Mouse (Mus musculus) large intestine, adult 2 months (tissue): ENCODE results near the gene 9330182O14Rik. TPM values are rescaled to one million over a fixed set of nuclear protein-coding genes. Genes with fewer than 3 reads are reported as not detected.

ENCODE experiments used
- DNase-seq: peaks from one replicate; pipeline ENCODE4 v3.0.0-alpha.2; 2012; ENCODE audit warnings: low read depth, low spot score
- WGBS: fragments of 180-500 bp; shearing (Covaris S2); methylation state at CpG from one replicate; pipeline ENCODE4 v1.1.7; 2018; 5-methylcytosine and 5-hydroxymethylcytosine counted together
- polyA plus RNA-seq: library from polyadenylated mRNA; depleted of rRNA; stranded (reverse); fragments of >200 nt; gene quantifications from 2 replicates; pipeline ENCODE4 v1.2.3, GENCODE M21; 2012; rRNA removed

The 9330182O14Rik gene
- polyA plus RNA-seq = not detected in 2 replicates

DNA sequence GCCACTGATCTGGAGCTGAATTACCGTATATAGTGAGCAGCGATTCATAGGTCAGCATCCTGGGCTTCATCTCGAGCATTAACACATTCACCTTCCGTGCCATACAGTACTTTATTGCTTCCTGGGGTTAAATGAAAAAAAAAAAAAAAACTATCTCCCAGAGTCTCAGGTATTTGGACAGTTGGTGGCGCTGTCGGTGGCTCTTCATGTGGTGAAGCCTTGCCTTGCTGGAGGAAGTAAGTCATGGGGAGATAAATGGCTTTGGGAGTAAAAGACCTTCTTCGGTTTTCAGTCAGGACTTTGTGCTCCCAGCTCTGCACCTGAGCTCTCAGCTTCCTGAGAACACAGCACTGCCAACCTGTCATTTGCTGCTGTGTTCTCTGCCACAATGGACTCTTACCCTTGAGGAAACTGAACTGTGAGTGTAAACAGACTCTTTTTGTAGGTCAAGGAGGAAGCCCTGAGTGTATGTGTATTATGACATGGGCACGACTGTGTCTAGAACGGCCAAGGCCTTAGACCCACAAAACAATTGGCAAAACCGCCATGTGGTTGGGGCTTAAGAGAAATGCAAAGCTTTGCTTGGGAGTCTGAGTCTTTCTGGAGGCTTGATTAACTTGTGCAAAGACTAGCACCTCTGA lies at the start of gene 9330182O14Rik:
Gene 9330182O14Rik, plus strand, starts transcription at position 214 of the 641 bp plus-strand sequence.
- DNase-seq = peak; percentile 32
- WGBS = 20% methylated on average over 10 of the region's 10 CpGs

DNA sequence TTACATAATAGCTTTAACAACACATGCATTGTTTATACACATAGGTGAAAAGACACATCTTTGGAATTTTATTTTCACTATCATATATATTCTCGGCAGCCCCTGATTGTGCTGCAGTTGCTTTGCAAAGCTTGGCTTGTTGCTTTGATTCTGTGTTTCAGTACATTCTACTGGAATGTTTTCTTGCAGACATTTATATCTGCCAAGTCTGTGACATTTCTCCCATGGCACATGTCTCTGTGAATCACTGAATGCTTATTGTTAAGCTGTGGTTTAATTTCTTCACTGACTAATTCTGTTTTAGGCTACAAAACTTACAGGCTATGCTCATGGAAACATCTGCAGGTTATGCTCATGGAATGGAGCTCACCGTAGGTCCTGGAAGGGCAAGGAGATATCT lies 30.9 kb upstream of the 9330182O14Rik start:
- 91% methylated on average over 2 of the region's 2 CpGs for WGBS
- no peak for DNase-seq

DNA sequence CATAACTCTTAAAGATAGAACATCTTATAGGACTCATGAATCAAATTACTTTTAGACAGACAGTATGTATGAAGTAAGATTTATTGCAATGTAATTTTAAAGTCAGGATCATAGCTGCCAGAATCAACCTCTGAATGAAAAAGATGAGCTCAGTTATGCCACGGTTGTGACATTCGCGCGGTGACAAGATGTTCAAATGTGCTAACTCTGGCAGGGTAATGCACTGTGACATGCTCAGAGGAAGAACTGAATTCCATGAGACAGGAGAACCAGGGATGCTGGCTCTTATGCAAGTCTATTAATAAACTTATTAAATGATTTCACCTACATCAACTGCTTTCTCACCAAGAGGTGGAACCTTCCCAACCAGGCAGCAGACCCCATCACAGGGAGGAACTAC lies 28.5 kb upstream of the 9330182O14Rik start:
- DNase-seq = no peak
- 90% methylated on average over 4 of the region's 4 CpGs for WGBS

DNA sequence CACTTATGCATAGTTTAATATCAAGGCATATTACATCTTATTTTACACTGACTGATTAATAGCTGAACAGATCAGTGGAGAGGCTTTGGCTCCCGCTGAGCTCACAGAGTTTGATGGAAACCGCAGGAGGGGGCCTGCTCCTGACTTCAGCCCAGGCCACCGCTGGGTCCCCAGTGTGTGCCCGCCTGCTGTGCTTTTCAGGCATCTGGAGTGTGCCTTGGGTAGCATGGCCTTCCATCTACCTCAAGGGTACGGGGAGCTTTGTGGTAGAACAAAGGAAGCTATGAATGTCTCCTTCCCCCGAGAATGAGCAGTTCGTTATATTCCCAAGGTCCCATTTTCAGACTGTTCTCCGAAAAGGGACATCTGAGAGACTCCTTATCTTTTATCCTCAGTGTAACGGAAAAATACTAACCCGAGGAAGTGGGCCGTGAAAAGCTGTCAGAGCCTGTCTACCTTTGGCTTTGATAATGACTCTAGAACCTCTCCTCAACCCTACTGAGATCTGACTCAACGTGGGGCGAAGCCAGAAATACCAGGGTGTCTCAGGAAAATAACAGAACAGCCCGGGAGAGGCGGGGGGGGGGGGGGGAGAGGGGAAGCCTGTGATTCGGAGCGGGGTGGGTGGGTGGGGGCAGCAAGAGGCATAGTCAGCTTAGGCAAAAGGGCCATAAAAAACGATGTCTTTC lies 20.1 kb upstream of the 9330182O14Rik start:
- 63% methylated on average over 17 of the region's 18 CpGs for WGBS
- no peak for DNase-seq

DNA sequence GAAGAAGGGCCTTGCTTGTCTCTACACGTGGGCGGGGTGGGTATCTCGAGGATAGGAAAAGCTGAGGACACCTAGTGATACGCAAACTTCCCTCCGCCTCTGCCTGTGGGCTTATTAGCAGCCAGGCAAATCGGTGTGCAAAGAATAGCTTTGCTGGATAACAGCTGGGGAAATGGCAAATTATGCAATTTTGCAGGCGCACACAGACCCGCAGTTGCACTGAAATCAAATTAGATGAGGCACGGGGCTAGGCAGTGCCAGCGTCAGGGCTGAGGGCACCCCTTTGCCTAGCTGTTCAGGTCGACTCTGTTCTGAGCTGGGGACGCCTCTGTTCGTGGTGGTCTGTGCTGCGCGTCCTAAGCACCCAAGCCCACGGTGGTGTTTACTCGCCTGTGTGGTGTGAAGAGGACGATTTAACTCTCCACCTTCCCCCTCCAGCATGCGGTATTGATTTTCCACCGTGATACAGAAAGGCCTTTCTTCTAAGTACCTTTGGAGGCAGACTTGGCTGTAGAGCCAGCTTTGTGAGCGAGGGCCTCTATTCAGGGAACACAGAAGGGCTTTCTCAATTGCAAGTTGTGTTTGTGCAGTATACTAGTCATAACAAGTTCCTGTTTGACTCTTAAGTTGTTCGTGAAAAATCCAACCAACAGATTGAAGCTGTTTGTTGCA lies 19.4 kb upstream of the 9330182O14Rik start:
- 48% methylated on average over 22 of the region's 22 CpGs for WGBS
- no peak for DNase-seq

DNA sequence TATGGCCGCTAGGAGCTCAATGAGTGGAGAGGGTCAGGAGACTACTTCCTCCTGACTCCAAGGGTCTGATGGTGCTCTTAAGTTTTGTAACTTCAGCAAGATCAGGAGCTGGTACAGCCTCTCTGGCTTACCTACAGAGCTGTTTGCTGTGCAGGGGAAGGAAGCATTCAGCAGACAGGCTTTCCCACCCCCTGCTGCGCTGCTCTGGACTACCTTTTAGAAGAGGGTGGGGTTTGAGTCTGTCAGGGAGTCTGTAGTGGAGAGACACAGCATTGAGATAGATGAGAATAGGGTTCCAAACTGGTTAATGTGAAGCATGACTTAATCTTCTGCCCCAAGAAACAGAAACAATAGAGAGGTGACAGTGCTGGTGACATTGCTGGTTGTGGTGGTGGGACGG lies 17.8 kb upstream of the 9330182O14Rik start:
- 82% methylated on average over 3 of the region's 3 CpGs for WGBS
- no peak for DNase-seq

DNA sequence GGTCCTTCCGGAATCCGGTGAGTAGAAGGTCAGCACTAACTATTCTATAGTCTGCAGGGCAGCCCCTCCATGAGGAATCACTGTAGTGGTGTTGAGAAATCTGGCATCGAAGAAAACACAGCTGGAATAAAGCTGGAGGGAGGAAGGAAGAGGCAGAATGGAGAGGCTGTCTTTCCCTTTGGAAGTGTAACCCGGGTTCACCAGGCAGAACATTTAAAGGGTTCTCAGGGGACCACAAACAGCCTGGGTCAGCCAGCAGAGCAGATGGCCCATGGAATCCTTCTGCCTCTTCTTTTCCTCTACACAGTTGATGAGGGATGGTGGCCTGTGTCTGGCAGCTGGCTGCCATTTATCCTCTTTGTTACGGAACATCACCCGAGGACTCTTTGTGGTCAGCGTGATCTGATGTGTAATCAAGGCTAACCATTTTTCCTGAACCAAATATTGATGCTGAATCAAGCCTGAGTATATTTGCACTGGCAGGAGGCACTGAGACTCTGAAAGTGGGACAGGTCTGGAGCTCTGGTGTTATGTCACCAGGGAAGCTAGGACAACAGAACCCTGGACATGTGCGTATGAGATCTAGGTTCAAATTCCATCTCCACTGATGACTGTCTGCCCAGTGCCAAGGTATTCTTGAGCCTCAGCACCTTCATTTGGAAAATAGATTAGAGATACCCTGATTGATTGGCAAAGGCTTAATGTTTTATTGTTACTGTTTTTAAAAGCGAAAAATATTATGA lies 9.8 kb upstream of the 9330182O14Rik start:
- WGBS = 77% methylated on average over 9 of the region's 9 CpGs

DNA sequence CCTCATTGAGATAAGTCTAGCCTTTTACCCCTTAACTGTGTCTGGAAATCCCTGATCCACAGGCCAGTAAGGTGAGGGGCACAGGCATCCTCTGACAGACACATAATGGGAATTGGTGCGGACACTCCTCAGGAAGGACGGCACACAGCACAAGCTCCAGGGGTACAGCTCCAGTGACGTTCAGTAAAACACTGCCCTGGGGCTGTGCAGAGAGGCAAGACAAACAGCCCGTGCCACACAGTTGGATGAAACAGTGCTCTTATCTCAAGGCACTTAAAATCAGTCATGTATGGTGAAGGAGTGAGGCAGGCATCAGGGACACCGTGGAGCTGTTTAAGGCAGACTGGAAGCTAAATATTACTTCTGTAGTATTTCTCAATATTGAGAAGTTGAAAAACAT lies 4.7 kb upstream of the 9330182O14Rik start:
- 62% methylated on average over 5 of the region's 5 CpGs for WGBS

More for the DNA sequence above, 9.8 kb upstream of the 9330182O14Rik start:
- no peak for DNase-seq

DNA sequence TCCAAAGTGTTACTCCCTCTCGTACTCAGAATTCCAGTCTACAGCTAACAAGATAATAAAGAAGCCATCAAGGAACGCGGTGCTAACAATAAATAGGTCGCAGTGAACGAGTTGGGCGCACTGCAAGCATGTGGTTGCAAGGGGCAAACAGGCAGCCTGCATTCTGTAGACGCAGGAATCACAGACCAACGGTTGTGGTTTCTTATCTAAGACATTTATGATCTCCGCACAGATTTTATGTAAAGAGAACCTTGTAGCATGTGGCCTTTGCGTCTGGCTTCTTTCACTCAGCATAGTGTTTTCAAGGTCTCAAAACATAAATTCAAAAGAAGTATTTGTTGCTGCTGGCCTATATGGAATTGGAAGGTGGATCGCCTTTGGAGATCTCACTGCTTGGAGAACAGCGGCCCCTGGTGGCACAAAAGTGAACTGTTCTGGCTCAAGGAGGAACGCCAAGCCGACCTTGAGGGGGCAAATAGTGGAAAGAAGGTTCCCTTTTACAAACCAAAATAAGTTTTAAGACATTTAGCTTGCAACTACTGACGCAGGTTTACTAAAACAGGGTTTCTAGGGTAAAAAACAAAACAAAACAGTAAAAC lies 3.2 kb upstream of the 9330182O14Rik start:
- 12% methylated on average over 15 of the region's 15 CpGs for WGBS
- DNase-seq = no peak

More for the DNA sequence above, 4.7 kb upstream of the 9330182O14Rik start:
- no peak for DNase-seq

DNA sequence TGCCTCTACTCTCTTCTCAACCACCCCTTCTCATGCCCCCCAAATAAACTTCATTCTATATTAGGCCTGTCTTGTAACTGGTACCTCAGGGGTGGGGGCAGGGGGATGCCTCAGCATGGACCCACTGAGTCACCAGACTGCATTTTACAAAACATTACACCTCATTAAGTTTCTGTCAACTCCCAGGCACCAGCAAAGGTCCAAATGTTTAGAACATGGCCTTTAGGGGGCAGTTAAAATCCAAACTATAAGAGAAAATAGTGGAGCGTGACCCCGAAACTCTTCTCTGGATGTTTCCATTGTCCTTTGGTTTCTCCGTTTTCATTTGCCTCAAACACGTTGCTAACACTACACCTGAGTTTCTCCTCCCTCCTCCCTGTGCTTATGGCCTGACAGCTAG lies 1.8 kb upstream of the 9330182O14Rik start:
- no peak for DNase-seq
- WGBS = 86% methylated on average over 4 of the region's 4 CpGs

DNA sequence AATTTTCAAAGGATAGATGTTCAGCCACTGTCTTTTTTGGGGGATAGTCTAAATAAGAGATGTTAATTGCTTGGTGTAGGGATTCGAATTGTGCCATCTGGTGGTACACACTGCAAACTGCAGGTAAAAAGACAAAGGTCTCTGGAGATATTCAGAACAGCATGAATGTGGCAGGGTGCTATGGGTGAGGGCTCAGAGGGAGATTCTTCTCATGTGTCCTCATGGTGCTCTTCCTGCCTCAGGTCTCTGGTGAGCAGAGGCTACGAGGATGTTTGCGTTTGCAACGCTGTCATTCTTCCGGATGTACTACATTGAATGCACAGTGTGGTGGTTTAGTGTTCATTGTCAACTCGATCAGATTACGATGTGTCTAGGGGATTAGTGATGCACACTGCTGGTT lies 10.1 kb downstream of the 9330182O14Rik start:
- DNase-seq = no peak
- WGBS = 49% methylated on average over 7 of the region's 7 CpGs

DNA sequence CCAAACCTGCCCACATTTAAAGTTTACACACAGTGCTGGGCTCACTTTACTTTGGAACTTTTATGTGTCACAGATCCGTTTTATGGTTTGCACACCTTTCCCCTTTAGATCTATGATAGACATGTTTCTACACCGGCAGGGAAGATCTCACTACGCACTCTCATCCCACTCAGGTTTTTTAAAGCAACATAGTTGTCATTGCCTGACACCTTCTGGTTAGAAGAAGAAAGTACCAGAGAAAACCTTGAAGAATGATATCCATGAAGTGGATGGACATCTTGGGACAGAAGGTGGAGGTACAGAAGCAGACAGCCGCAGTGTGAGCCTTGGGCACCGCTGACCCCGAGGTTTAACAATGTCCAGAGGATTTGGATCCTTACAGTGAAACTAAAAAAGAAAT lies 23.5 kb downstream of the 9330182O14Rik start:
- 75% methylated on average over 6 of the region's 6 CpGs for WGBS

DNA sequence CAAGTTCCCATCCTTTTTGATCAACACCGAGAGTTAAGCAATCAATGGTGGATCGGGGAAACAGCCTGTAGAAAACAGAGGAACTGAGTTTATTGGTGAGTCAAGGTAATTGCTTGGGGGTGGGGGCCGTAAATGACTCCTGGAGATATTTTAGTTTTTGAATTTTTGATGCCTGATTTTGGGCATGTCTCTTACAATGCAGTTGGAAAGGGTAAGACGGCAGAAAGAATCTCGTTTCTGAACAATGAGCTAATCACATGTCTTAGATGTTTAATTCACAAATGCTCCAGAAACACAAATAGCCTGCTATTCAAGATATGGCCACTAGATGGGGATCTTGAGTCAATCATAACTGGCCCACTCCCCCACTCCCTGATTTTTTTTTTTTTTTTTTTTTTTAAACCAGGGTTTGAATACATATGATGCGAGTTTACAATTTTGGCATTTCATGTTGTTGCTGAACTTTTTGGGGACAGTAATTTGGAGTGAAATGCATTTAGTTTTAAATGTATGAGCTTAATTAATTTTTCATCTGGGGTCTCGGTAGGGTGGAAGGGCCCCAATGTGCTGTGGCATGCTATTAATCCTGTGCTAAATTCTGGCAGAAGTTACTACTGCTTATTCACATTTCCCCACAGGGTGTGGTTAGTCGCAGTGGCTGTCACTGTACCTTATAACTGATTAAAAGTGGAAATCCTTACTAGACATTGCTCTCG lies 32.6 kb downstream of the 9330182O14Rik start:
- DNase-seq = peak; percentile 8
- WGBS = 26% methylated on average over 9 of the region's 9 CpGs

More for the DNA sequence above, 23.5 kb downstream of the 9330182O14Rik start:
- no peak for DNase-seq

DNA sequence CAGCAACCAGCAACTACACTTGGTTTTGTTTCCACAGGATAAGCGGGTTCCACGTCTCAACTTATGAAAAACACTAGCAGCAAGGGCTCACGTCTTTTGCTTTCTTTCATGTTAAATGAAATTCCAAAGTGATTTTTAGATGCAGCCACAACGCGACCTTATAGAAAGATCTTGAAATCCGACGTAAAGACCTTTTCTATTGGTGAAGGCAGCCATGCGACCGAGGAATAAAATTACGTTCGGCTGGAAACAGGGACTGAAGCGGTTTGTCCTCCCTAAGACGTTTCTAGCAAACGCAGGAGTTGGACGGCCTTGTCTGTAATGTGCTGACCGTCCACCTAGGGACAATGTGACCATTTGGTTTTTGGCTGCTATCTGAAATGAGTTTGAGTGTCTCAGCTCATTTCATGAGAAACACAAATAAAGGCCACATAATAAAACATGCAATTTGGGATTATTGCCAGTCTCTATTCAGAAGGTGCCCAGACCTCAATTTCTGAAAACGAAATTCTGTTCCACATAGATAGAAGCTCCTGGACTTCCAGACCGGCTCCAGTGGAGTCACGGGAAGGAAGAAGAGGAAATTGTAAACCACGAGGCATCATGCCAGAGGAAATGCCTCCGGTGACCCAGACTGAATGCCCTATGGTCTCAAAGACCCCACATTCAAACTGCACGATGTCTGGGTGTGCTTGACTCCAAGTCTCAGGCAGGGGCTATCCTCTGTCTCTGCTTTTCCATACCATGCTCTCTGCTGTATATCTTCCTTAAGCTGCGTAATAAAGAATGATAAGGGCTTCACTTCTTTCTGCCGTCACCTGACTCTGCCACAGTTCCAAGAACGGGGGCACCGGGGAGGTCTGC lies 33.3 kb downstream of the 9330182O14Rik start:
- DNase-seq = no peak
- WGBS = 54% methylated on average over 26 of the region's 26 CpGs

DNA sequence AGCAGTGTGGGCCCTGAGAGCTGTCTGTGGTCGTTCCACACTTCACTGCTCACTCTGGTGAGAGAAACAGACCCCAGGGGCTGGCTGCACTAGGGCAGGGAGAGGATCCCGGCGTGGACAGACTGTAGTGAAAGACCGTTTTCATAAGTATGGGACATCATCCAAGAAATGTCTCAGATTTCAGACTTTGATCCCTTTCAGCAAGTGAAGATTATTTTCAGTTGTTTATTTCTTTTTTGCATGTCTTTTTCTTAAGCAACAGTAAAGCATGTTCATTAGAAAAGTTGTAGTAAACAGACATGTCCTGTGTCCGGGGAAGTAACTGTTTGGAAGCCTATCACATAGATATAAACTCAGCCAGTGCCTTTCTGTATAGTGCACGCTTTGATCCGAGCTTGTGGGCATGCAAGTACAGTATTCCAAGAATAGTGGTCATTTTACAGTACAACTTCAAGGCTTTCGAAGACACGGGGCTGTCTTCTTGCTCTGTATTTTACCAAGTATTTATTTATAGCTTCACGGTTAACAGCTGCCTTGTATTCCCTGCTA lies 34.0 kb downstream of the 9330182O14Rik start:
- WGBS = 35% methylated on average over 10 of the region's 10 CpGs
- DNase-seq = no peak

DNA sequence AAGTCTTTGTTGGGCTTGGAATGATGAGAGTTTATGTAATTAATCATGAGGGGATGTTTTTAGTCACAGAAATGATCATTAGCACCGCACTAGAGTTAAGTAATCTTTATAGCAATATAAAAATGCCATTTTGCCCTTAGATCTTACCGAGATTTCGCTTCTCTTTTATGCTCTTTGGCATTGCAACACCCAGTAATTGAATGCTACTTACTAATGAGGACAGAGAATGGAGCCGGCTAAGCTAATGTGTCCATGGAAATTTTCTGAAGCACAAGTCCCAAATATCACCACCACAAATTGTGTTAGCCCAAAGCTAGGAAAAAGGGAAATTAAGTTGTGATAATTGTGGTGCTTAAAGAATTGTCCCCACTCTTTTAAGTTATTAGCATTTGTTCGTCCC lies 34.9 kb downstream of the 9330182O14Rik start:
- no peak for DNase-seq
- WGBS = 63% methylated on average over 5 of the region's 5 CpGs

DNA sequence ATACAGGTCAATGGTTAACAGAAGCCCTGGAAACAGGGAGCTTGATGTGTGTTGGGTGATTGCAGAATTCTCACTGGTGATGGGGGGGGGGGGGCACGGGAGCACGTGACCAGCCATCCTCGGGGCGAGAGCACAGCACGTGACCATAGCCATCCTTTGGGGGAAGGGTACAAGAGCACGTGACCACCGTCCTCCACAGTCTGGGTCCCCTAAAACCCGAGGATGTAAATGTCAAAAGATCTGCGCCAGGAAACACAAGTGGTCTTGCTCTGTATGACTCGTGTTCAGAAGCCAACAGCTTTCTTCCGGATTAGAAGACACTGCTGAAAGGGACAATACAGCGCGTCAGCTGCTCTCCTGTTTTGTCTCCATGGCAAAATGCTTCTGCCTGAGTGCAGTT lies 35.5 kb downstream of the 9330182O14Rik start:
- WGBS = 63% methylated on average over 13 of the region's 13 CpGs
- no peak for DNase-seq

DNA sequence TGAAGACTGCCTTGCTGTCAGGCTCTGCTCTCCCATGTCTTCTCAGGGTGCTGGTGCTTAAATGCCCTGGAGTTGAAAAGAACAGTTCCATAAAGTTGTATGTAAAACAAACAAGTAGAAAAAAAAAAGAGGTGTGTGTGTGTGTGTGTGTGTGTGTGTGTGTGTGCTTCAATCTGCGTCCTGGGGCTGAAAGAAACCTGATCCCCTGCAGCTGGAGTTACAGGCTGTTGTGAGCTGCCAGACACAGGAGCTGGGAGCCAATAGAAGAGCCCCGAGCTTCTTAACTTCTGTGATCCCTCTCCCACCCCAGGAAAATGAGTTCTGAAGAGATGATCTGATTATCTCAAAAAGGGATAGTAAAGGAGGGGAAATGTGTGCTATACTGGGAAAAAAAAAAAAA lies 45.3 kb downstream of the 9330182O14Rik start:
- no peak for DNase-seq
- 10% methylated on average over 2 of the region's 2 CpGs for WGBS
